Mouse (Mus musculus) skeletal muscle tissue, adult 2 months (tissue): ENCODE results near the gene Camkmt.

Experiments
- DNase-seq: peaks from one replicate; pipeline ENCODE4 v3.0.0-alpha.2; 2012; ENCODE audit warnings: low read depth, low spot score

Gene Camkmt

GRCm38 (mm10) chr17:85168761-85169160 lies 78.4 kb downstream of the Camkmt start:
- DNase-seq: no peak

GRCm38 (mm10) chr17:85170541-85171255 lies 80.3 kb downstream of the Camkmt start:
- DNase-seq: no peak

DNA sequence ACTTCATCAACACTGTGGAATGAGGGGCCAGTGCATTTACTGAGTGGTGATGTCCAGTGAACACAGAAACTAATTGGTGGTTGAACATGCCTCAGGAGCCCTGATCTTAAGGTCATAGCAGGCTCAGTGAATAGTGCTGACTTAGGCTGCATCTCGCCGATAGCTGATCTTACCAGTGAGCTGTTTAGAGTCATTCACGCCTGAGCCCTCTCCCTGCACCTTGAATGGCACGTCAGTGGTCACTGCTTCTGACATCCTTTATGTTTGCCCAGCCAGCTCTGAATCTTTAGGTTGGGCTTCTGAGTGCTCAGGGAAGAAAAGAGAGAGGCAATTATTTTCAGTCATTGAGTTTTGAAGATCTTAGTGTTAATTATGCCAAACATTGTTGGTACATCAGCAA lies 81.6 kb downstream of the Camkmt start:
- DNase-seq: no peak

- no peak for DNase-seq
Observed at GRCm38 (mm10) chr17:85177231-85177630, 86.9 kb downstream of the Camkmt start.

GRCm38 (mm10) chr17:85180471-85181060 lies 90.2 kb downstream of the Camkmt start:
- DNase-seq: no peak

DNA sequence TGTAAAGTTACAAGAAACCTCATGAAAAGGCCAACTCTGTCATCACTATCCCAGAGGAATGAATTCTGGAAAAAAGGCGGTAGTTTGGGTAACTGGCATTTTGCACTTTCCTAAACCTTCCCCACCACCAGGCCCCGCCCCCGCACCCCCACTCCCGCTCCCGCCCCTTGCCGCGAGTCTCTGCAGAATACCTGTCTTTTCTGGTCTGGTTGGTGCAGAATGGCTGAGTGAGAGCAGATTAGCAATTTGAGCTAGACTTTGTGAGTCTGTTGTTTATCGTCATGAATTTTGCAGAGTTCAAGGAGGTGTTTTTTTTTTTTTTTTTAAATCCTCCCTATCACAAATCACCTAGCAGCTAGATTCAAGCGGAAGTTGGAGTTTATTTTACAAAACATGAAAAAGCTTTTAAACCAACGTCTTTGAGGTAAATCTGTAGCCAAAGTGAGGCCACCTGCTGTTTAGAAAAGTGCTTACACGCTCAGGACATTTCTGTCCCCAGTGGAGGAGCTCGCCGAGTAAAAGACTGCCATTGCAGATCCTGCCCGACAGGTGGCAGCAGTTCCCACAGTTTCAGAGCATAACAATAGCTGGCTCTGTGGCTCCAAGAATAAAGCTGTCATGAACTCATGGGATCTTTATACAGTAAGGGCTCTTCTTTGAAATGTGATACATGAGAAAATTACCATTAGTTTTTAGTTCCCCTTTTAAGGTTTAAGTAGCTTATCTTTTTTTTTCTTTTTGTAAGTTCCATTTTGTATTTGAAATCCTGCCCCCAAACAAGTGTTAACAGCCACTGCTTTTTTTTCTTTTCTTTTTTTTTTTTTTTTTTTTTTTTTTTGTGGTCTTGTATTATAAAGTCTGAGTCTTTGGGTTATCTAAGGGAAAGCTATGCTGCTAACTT lies 99.1 kb downstream of the Camkmt start:
- peak; percentile 67 for DNase-seq

GRCm38 (mm10) chr17:85190128-85190435 lies 99.7 kb downstream of the Camkmt start:
- DNase-seq: no peak

- no peak for DNase-seq
Observed at GRCm38 (mm10) chr17:85193294-85193693, 102.9 kb downstream of the Camkmt start.

DNA sequence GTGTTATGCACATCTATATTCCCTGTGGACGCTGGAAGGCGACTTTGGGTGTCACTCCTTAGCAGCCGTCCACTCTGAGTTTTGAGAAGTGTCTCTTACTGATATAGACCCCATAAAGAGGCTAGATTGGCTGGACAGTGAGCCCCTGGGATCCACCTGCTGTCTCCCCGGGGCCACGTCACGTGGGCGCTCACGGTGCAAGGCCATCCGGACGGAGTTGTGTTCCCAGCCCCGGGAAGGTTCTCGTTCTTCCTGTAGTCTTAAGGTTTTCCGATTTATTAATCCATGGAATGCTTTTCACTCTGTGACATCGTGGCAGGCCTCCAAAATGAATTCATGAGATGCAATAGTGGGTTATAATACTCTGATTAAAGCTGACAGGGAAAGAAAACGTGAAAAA lies 108.4 kb downstream of the Camkmt start:
- no peak for DNase-seq

- DNase-seq: no peak
Observed at GRCm38 (mm10) chr17:85199321-85199720, 109.0 kb downstream of the Camkmt start.

DNA sequence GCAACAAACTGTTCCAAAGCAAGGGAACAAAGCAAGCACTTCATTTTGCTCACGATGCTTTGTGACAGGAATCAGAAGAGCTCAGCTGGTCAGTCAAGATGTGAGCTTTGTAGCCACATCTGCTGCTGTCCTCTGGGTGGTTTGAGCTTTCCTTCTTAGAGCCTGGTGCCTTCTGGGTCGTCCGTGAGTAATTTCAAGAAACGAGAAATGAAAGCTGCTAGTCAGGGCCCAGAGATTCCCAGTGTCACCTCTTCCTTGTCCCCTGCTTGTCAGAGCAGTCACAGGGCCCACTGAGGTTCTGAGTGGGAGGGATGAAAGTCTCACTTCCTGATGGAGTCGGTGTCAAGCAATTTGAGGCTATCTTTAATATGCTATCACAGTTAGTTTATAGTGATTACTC lies 127.7 kb downstream of the Camkmt start:
- no peak for DNase-seq

DNA sequence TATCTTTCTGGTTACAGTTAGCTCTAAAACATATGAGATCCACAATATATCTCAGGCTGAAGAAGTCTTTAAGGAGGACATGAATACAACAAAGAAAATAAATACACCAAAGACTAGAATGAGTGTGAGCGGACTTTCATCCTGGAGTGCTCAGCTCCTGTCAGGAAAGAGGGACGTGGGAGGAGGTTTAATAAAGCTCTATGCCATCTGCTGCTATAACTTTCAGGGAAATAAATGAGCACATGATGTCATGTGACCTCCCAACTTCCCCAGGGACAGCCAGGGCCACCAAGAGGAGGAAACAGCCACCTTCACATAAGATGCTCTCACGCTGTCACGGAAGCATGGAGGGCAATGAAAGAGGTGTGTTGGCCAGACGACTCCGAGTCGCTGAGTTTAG lies 151.8 kb downstream of the Camkmt start:
- no peak for DNase-seq

GRCm38 (mm10) chr17:85248962-85249361 lies 158.6 kb downstream of the Camkmt start:
- no peak for DNase-seq

DNA sequence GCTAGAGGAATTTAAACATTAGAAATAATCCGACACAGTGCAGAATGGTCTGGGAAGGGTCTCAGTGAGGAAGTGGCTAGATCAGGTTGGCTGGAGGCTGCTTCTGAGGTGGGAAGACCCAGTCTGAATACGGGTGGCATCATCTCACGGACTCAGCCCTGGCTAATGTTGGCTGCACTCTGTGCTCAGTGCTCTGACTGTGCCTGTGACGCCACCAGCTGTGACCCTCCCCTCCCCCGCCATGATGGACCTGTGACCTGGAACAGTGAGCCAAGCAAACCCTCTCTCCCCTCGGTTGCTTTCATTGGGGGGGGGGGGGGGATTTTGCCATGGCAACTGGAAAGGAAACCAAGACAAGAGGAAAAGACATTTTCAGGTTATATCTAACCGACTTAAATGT lies 159.4 kb downstream of the Camkmt start:
- no peak for DNase-seq

DNA sequence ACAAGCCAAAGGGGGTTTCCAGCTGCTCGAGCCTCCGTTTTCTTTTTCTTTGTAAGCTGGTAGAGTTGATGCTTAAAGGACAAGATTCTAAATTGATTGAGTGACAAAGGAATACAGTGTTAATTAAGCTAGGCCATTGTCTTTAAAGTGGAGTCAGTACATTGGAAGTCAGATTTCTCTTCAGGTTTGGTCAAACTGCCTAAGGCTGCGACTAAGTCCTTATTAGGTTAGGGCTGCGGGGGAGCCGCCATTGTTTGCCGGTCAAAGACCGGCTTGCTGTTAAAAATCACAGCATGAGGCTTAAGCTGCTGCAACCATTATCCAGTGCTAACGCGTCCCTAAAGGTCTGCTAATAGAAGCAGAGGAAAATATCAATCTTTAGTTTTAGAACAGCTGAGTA lies 166.6 kb downstream of the Camkmt start:
- no peak for DNase-seq

DNA sequence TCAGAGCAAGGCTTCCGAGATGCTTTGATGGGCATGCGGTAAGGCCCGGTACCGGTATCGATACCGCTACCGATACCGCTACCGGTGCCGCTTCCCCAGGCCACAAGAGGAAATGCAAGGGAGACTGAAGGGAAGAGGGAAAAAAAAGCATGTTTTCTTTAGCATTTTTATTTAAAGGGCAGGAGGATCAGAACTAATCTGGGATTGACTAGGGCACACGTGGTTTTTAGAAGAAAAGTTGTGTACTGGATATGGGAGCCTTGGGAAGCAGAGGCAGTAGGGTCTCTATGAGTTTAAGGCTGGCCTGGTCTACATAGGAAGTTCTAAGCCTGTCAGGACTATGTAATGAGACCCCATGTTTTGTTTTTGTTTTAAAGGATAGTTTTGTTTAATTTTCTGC lies 167.0 kb downstream of the Camkmt start:
- DNase-seq: no peak

DNA sequence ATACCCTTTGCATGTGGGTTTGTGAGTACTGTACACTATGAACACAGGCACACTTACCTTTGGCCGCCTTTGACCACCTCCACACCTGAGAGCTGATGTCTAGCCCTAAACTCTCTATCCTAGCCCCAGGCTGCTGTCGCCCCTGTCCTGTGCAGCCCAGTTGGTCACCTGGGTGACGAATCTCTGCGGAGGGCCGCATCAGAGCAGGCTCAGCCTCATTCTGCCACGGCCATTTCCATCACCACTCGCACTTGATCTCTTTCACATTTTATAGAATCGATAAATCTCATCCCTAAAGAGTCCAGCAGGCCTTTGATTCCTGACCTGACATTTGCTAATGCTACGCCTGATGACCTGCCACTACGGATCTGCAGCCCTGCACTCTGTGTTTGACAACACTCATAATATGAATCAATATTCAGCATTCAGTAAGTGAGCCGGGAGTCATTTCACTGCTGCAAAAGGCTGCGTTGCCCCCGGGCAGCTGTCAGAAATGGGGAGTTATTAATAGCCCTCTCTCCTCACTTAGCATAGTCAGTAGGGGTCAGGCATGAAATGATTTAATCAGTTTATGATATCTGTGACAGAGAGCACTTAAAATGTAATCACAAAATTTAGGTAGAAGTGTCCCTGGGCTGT lies 168.5 kb downstream of the Camkmt start:
- no peak for DNase-seq

DNA sequence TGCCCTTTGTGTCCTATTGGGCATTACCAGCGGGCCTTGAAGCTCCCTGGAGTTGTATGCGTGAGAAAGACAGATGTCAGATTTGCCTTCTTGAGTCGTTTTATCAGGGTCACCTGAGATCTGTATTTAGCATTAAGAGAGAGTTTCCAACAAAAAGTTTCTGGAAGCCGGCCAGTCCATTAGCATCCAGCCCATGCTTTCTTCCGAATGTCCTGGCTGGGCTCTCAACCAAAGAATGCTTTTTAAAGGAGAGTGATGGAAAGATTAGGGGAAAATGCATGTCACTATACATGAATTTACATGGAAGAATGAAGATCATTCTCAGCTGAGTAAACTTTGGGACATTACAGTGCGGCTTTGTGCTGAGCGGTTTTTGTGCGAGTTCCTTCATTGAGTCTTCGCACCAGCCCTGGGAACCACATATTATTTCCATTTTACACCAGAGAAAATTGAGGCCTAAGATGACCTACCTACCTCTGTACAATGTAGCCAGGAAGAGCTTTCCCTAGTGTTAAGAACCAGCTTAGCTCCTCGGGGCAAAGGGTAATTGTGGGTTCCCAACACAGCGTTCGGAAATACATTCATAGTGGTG lies 176.6 kb downstream of the Camkmt start:
- no peak for DNase-seq

- no peak for DNase-seq
Observed at GRCm38 (mm10) chr17:85271466-85272175, 181.3 kb downstream of the Camkmt start.

- DNase-seq: no peak
Observed at GRCm38 (mm10) chr17:85279720-85280119, 189.4 kb downstream of the Camkmt start.

GRCm38 (mm10) chr17:85282447-85282846 lies 192.1 kb downstream of the Camkmt start:
- no peak for DNase-seq
